Mouse (Mus musculus): ENCODE results near the gene Htra2.

The Htra2 gene

GRCm38 (mm10) chr6:83033249-83034185 lies 21.6 kb downstream of the Htra2 start, which contains the start of the genes Dok1 and Loxl3:
Dok1 (minus strand) TSS chr6:83033471.
Loxl3 (plus strand) TSS chr6:83034173.
- DNase-seq (ENCODE audit: low read depth, low spot score) = peak; percentile 84

DNA sequence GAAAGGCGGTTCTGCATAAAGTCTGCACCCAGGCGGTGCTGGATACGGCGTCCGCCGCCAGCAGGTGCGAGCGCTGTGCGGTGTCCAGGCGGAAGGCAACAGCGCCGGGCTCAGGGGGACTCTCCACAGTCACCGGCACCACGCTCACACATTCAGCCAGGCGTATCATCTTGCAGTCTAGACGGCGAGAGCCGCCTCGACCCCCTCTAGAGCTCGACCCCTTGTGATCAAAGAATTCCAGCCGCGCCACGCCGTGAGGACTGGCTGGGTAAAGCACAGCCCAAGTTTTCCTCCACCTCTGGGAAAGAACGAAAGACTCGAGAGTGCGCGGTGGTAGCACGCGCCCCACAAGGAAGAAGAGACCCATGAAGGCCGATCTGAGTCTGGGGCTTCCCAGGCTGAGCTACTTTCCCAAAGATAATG lies 22.3 kb downstream of the Htra2 start:
- peak; percentile 61 for DNase-seq (ENCODE audit: low read depth, low spot score)

DNA sequence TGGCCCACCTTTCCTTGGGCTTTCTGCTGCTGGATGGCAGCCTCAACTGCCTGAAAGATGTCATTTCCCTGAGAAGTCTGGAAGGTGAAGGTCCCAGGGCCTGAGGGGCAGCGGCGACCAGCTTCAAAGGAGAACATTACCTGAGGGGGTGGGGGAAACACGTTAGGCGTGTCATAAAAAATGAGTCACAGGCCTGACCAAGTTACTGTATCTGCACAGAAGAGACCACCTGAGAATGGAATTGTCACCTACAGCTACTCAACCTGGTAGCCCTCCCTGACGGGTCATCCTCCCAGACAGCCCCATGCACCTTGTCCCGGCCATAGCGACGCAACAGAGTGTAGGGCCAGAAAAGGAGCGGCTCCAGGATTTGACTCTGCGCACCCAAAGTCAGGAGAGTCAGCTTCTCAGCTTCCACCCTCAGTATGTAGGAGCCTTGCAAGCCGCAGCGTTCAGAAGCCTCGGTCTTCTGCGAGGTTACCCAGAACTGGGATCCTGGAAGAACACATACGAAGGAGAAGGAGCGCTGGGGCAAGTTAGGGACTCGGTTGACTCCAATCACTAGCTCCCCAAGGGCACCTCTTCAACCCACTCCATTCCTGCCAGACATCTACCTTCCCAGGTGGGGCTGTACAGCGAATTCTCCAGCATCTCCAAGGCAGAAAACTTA lies 23.0 kb downstream of the Htra2 start:
- no peak for DNase-seq (ENCODE audit: low read depth, low spot score)

DNA sequence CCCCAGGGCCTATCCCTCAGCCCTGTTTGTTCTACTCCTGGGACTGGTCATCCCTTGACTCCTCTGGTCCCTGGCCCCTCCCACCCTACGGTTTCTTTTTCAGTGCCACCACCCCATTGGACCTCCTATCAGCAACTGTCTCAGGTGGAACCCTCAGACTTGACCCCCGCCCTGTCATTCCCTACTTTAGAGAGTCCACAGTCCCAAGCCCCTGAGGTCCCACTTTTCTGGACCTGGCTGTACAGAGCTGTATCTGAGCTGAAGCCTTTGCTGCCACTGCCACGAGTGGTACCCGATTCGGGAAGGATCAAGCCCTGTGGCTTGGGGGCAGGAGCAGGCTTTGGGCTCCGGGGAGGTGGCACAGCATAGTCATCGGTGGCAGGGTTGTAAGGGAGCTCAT lies 24.0 kb downstream of the Htra2 start:
- DNase-seq (ENCODE audit: low read depth, low spot score) = no peak

DNA sequence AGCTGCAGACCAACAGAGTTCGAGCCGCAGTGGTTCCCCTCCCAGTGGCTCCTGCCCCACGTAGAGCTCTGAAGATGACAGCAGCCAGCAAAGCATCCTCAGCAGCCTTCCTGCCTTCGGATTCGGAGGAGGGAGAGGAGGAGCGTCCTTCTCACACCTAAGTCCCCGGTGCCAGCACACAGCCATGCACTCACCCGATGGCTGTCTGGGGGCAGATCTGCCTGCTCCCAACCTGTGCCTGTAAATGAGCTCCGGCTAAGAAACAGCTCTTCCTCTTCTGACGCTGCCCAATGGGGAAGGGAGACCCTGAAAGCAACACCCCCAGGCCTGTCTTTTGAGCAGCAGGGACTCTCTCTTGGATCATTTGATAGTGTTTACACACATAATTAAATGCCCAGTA lies 25.3 kb downstream of the Htra2 start:
- no peak for DNase-seq (ENCODE audit: low read depth, low spot score)

GRCm38 (mm10) chr6:83027706-83028105 lies 27.4 kb downstream of the Htra2 start:
- DNase-seq (ENCODE audit: low read depth, low spot score) = no peak

GRCm38 (mm10) chr6:83027293-83027692 lies 27.8 kb downstream of the Htra2 start:
- DNase-seq (ENCODE audit: low read depth, low spot score) = no peak

GRCm38 (mm10) chr6:83025221-83025620 lies 29.9 kb downstream of the Htra2 start:
- no peak for DNase-seq (ENCODE audit: low read depth, low spot score)

- no peak for DNase-seq (ENCODE audit: low read depth, low spot score)
These were observed 30.7 kb downstream of the Htra2 start for GRCm38 (mm10) chr6:83024421-83024820.

GRCm38 (mm10) chr6:83023786-83024185 lies 31.3 kb downstream of the Htra2 start:
- DNase-seq (ENCODE audit: low read depth, low spot score) = no peak

DNA sequence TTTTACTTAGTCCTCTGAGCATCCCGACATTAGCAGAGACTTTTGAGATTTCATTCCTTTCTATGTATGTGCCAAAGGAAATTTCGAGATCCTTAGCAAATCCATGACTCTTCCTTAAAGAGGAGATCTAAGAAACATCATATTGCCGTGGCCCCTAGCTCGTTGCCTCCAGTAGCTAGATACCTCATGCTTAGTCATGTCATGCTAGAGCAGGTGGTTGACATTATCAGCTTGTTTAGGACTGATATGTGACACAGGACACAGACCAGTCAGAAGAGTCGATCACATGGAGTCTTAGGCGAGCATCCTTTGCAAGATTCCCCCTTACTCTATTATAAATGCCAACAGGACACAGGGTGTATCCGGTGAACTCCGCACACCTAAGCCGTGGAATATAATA lies 32.1 kb downstream of the Htra2 start:
- no peak for DNase-seq (ENCODE audit: low read depth, low spot score)

DNA sequence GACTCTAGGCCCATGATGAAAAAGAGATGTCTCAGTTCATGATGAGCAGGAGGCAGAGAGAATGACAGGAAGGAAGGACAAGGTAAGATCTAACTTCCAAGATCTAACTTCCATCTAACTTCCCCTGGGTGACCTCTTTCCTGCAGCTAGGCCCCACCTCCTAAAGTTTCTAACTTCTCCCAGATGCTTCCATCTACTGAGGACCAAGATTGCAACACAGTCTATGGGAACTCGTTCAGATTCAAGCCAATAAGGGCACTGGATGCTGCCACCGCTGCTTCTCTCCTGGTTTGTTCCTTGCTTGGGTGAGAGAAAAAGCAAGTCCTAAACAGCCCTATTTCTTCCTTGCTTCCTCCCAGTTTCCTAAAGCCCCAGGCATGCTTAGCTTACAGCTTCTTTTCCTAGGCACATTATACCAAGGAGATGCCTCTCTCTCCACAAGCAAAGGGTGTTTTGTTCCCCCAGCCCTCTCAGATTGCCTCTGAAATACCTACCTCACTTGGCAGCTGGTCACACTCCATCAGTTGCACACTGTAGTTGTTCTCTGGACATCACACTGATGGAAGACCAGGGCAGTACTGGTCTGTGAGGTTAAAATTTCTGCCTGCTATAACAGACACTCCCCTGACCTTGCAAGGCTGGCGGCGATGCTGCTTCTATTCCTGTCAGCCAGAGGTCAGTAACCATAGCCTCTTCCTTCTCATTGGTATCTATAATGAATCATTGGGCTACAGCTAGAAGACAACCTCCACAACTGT lies 34.1 kb downstream of the Htra2 start:
- no peak for DNase-seq (ENCODE audit: low read depth, low spot score)

DNA sequence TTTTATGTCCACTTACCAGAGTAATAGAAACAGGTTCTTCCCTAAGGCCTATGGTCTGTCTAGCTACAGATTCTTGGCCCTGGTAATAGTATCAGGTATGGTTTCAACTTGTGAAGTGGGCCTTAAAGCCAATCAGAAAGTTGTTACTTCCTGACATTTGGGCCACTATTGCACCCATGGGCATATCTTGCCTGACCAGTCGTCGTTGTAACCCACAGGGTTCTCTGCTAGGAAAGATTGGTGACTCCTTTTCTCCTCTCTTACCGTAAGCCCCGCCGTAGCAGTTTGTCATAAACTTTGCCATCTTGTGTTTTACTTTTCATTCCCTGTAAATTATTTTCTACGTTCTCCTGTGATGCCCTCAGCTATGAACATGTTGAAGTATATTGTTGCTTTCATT lies 35.0 kb downstream of the Htra2 start:
- no peak for DNase-seq (ENCODE audit: low read depth, low spot score)

GRCm38 (mm10) chr6:83019044-83019443 lies 36.0 kb downstream of the Htra2 start:
- DNase-seq (ENCODE audit: low read depth, low spot score) = no peak

- DNase-seq (ENCODE audit: low read depth, low spot score) = no peak
These were observed 37.9 kb downstream of the Htra2 start for GRCm38 (mm10) chr6:83017190-83017589.

DNA sequence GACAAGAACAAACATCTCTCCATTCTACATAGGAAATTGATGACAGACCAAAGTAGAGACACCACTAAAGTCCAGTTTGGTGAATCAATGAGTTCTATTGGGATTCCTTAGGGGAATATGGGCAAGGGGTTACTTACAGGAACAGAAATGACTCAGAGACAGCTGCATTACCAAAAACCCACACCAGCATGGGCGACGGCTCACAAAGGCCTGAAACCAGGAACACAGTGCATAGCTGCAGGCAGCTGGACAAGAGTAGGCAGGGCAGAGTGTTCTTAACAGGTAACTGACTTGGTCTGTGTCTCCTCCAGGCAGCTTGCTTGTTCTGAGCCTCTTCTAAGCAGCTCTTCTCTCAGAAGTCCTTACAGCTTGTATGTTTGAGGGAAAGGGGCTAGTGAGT lies 39.3 kb downstream of the Htra2 start:
- no peak for DNase-seq (ENCODE audit: low read depth, low spot score)

DNA sequence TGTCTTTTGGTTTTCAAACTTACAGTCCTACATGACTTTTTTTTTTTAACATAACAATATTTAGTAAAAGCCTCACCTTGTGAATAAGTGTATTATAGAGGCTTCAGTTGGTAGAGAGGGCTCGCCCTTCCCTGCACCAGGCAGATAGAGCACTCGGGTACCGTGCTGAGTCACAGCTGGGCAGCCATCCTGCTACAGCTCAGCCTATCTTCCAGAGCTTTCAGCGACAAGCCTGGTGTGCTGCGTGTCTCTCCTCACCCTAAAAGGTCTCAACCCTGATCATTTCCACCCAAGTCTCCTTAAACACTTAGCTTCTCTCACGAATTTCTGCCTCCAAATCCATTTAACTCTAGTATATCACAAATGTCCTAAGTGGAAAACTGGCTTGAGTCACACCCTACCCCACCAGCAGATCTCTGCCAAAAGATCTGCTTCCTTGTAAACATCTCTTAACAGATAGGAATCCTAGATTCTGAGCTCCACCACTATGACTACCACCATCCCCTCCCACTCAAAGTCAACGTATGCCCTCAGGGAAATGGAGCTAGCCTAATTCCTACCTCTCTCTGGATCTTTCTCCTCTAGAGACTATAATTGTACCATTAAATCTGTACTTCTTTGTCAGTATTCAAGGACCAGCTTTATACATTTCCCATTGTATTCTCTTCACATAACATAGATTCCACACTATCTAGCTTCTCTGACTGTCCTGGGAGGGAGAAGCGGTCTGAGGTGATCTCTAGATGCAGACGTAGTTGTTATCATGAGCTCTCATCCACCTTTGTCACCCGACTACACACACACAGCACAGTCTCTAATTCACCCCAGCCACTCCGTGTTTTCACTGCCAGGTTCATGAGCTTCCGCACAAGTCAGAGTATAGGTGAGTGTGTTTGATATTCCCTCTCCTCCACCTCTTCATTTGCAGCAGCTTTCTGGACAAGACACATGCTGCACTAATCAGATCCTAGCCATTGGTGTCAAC lies 40.3 kb downstream of the Htra2 start:
- DNase-seq (ENCODE audit: low read depth, low spot score) = no peak

GRCm38 (mm10) chr6:83013444-83013843 lies 41.6 kb downstream of the Htra2 start:
- DNase-seq (ENCODE audit: low read depth, low spot score) = peak; percentile 50

GRCm38 (mm10) chr6:83011756-83012155 lies 43.3 kb downstream of the Htra2 start:
- no peak for DNase-seq (ENCODE audit: low read depth, low spot score)

DNA sequence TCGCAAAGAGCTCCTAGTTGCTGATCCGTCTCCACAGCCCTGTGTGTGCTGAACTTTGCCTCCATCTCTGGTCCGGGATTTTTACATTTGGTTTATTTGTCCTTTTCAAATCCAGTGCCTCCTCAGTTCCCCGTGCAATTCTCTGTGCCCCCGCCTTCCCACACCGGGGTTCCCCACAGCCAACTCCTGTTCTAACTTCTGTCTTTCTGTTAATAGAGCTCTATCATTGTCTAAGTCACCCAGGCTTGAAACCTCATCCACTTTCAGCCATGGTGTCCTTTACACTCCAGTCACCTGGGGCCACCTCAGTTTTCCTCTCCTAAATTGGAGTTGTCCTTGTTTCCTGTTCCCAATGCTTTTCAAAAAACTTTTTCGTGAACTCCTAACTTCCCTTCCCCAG lies 43.8 kb downstream of the Htra2 start:
- DNase-seq (ENCODE audit: low read depth, low spot score) = no peak

DNA sequence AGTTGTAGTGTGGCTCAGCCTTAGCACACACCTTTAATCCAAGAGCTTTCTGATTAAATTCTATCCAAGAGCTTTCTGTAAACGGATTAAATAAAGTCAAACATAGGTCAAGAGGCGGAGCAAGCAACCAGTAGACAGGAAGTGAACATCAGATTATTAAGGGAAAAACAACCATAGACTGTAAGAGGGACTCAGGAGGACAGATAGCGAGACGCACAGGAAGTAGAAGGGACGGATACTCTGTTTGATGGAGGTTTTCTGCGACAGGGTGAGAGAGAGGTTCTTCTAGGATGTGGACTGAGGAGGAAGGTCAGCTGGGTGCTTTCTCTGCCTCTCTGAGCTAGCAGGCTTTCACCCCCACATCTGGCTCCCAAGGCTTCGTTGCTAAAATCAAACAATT lies 45.1 kb downstream of the Htra2 start:
- DNase-seq (ENCODE audit: low read depth, low spot score) = peak; percentile 54
